Mouse (Mus musculus) left cerebral cortex, adult 9 months (tissue): Measurements from ENCODE around the gene Acsf2.

Experiments
- DNase-seq, 2 experiments: peaks; one replicate each; pipeline ENCODE4 v3.0.0; 2022; ENCODE audit warnings: low spot score in 2 of 2

The Acsf2 gene

DNA sequence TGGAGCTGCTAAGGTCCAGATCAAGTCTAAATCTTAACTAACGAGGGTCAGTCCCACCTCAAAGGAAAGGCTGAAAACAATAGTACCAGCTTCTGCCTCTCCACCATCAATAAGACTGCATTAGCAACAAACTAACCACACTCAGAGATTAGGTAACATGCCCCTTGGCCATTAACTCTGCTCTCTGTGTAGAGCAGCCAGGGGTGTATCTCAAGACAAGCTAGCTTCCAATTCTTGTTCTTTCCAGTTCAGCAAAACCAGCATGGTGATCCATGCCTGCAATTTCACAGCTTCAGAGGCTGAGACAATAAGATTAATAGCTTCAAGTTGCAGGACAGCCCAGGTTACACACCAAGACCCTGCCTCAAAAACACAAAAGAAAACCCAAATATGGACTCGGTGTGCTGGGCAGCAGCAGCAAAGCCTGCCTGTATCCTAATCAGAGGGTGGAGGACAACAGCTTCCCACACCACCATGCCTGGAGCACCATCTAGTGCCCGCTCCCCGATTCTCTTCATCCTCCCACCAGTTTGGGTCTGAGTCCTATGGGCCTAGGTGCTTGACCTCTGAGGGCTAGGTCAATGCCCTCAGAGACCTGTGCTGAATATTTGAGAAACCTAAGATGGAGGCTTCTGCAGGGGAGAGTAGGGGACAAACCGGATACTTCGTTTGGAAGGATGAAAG, 3.1 kb downstream of the Acsf2 start:
- no peak for DNase-seq

DNA sequence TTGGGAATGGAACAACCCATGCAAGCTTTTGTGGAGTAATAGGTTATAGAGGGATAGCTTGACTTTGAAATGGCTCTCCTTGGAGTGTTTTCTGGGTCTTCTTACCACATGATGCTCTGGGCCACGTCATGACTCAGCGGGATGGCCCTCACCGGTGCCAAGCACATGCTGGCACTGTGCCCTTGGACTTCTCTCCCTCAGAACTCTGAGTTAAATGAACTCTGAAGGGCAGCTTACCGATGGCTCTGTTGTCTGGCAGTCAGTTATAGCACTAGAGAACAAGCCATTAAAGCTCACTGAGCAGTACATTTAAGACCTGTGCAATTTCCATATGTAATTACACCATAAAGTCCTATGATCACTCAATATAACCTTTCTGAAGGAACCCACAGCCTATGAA, 4.4 kb downstream of the Acsf2 start:
- no peak for DNase-seq

DNA sequence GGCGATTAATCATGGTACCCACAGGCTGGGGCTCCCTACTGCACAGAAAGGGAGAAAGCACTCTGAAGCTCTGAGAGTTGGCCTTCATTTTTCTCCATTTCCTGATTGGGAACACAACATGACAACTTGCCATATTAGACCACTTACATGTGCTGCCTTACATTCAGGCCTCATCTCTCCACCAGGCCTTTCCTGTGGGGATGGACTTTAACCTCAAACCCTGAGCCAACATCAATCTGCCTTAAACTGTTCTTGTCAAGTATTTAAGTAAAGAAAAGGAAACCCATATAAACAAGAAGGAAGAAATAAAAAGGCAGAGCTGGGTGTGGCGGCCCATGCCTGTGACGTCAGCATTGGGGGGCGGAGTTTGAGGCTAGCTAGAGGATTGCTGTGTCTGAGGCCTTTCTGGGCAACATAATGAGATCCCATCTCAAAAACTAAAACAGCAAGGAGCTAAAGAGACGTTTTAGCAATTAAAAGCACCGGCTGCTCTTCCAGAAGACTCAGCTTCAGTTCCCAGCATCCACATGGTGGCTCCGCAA, 5.3 kb downstream of the Acsf2 start:
- no peak for DNase-seq

DNA sequence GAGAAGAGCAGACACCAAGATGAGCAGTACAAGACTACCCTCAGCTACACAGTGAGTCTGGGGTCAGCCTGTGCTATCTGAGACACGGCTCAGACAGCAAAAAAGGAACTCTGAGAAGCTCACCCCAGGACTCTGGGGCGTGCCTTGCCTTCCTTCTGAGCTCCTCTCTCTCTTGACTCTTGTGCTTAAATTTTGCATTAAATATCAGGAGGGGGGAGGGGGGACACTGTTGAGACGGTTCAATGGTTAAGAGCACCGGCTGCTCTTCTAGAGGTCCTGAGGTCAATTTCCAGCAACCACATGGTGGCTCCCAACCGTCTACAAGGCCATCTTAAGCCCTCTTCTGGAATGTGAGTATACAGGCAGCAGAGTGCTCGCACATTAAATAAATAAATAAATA, 14.2 kb downstream of the Acsf2 start:
- DNase-seq, result no peak

DNA sequence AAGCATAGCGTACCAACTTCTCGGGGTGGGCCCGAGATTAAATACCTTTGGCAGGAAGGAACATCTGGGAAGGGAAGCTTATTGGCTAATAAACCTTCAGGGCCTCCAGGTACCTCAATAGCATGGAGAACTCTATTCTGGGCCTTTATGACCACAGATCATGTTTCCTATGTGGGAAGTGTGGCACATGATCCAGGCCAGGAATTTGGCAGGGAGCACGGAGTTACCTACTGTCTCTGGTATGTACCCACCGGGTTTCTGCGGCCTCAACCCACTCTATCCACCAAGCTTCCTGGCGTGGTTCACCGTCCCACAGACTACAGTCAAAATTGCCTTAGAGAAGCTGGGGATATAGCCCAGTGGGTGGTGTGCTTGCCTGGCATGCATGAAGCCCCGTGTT, 16.6 kb downstream of the Acsf2 start:
- no peak for DNase-seq

DNA sequence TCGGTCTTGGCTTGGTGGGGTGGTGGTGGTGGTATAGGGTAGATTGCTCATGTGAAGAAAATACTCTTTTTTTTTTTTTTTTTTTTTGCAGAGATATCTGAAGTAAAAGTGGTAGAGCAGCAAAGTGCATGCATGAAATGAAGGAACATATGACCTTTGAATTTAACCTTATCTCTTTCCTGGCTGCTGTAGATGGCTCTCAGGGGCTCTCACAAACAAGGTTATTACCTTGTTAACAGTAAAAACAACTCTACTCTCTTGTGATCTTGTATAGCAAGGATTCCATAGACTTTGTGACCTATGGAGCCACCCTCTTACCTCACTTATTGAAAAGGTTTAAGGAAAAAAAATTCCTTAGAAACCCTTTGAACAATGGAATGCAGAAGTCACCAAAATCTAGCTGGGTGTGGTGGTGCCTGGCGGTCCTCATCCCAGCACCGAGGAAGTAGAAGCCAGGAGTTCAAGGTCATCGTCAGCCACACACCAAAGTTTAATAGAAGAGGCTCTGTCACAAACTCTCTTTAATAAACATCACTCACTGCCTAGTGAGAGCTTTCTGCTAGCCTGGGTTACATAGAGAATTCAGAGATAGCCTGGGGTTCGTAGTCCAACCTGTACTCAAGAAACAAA, 21.4 kb downstream of the Acsf2 start:
- no peak for DNase-seq

DNA sequence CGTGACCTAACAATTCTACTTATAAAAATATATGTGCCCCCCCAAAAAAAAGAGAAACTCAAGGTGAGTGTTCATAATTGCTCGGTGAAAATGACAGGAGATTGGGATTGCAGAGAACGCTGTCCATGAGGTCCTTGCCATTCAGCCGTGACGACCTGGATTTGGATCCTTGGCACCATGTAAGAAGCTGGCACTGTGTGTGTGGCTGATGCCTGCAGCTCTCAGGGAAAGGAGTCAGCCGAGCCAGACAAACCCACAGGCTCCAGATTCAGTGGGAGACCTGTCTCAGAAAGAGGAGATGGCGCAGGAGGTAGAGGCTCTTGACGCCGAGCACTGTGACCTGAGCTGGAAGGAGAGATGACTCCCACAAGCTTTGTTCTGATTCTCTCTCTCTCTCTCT, 25.3 kb downstream of the Acsf2 start:
- no peak for DNase-seq

DNA sequence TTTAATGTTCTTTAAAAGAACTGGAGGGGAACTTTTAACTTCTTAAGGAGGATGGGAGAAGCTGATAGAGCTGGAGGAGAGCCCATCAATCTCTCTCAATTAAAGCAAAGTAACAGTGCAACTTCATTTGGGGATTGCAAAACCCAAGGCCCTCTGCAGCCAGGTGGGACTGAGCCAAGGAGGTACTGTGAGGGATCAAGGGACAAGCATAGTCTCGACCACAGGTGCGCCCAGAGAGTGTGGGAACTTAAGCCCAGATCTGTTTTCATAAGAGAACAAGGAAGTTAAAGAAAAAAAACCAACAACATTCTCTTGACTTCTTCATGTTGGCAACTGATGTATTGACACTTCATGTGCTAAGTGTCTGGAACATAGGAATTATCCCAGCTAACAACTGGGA, 26.6 kb downstream of the Acsf2 start:
- no peak for DNase-seq

DNA sequence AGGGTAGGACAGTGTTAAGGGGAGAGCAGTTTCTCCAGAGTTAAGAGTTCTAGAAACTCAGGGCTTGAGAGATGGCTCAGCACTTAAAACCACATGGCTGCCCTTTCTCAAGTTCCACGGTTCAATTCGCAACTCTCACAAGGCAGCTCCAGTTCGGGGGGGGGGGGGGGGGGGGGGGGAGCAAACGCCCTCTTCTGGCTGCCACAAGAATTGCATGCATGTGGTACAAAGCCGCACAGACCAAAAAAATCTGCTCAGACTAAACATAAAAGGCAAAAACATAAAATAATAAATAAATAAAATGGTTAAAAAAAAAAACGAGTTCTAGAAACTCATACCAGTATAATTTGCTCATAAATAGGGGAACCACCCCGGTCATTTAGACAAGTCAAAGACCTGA, 27.1 kb downstream of the Acsf2 start:
- DNase-seq, result no peak

DNA sequence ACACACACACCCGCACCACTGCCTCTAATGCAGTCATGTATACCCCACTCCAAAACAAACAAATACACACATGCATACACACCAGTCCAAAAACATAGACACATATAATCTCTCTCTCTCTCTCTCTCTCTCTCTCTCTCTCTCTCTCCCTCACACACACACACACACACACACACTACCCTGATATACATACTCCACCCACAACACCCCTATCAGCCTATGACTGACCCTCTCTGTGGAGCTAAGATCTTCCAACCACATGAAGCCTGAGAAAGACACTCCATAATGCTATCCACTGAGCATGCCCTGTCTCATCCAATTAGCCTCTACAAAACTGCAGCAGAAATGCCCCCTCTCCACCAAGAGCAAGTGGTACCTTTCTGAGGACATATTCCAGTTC, 29.8 kb downstream of the Acsf2 start:
- DNase-seq, result no peak

DNA sequence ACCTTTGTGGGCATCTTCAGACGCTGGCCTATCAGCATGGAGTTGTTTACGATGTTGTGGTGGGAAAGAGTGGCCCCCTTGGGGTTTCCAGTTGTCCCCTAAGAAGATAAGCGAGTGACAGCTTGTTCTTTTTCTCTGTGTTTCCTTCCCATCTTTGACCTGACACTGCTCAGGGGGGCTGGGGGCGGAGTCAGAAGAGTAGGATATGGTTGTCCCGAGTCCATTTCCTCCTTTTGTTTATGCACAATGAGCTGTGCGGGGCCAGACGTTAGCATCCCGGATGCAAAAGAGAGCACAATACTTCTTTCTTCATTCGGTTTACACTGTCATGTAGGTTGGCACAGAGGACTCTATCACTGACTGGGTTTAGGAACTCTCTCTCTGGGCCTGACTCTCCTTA, 31.1 kb downstream of the Acsf2 start:
- DNase-seq, result no peak

DNA sequence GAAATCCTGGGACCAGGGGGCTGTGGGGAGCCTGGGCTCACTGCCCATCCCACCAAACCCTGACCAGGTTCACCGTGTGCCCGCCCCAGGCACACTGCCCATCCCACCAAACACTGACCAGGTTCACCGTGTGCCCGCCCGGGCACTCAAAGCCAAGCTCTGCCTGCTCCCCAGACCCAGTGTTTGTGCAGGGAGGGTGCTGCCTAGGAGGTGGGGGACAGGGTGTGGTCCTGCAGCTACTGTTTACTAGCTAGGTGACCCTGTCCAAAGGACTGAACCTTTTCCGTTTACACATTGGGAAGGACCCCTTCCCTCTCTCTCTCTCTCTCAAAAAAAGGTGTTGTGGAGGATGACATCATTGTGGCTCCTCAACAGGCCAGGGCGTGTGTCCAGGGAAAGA, 34.3 kb downstream of the Acsf2 start:
- no peak for DNase-seq

DNA sequence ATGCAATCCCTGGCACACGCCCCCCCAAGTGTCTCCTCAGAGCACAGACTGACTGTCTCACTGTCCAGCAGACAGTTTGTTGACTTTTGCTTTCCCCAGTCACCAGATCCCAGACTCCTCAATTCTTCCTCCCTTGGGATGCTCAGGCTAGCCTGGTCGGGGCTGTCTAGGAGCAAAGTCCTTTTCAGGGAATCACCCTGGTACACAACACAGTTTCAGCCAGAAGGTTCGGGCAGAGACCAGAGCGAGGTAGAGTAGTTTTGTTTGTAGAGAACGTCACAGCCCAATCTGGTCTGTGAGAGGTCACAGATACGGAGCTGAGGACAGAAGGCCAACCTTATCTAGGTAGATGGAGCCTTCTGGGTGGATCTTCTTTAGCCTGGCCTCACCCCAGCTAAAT, 35.1 kb downstream of the Acsf2 start:
- no peak for DNase-seq

DNA sequence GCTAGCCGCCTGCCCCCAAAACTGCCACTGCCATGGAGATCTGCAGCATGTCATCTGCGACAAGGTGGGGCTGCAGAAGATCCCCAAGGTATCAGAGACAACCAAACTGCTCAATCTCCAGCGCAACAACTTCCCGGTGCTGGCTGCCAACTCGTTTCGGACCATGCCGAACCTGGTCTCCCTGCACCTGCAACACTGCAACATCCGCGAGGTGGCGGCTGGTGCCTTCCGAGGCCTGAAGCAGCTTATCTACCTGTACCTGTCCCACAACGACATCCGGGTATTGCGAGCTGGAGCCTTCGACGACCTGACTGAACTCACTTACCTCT, 36.6 kb downstream of the Acsf2 start:
- DNase-seq, result no peak

DNA sequence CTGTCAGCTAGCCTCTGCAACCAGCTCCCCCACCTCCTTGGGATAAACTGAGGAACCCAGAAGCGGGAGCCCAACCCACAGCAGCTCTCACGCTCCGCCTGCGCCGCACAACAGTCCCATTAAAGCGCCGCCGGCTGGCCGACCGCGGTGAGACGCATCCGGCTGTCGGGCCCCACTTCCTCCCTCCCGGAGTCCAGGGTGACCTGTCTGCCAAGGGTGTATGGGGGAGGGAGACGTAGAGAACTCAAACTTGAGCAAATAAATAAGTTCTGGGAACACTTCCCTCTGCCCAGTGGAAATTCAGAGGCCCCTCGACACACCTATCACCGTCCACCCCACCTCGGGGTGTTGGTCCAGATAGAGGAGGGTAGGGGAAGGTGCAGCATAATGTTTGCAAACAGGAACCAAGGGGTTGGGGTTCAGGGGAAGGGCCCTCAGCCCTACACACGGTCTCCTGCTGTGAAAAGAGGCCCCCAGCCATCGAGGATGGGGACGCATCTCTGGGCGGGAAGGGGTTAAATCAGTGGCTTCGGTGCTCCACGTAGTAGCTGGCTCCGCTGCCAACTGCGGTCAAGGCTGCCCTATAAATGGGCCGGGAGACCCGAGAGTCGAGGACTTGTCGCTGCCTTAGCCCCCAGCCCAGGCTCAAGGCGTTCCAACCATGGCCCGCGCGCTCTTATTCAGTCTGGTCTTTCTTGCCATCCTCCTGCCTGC, 37.1 kb downstream of the Acsf2 start, which contains the start of gene Chad:
Gene Chad, plus strand, starts transcription at position 611 of the 714 bp plus-strand sequence.
- DNase-seq, result no peak

DNA sequence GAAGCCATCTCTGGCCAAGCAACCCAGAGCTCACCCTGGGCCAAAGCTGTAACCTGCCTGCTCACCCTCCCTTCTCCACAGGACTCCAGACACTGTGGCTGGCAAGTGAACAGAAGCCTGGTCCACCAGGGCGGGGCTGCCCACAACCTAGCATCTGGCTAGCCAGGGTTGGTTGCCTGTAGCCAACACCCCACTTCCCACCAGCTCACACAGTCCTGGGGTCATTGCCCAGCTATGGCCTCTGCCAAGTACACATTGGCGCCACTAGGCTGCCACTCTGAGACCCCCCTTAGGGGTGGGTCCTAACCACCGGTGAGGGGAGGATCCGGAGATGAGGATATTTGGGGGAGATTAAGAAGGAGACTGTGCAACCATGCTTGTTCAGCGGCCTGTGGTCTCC, 37.9 kb downstream of the Acsf2 start:
- DNase-seq, result no peak

DNA sequence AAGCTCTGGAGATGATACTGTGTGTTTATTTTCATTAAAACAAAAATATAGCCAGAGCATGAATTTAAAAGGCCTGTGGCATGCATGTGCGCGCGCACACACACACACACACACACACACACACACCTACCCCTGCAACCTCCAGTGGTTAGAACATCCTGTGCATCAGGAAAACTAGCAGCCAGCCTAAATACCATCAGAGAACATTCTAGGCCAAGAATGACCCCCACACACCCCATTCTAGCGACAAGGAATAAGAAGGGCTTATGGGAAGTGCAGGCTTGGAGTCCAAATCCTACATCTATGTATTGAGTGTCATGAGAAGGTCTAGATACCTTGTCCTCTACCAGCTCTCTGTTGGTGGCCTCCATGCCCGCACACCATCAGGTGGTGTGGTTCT, 38.3 kb downstream of the Acsf2 start:
- DNase-seq, result no peak

DNA sequence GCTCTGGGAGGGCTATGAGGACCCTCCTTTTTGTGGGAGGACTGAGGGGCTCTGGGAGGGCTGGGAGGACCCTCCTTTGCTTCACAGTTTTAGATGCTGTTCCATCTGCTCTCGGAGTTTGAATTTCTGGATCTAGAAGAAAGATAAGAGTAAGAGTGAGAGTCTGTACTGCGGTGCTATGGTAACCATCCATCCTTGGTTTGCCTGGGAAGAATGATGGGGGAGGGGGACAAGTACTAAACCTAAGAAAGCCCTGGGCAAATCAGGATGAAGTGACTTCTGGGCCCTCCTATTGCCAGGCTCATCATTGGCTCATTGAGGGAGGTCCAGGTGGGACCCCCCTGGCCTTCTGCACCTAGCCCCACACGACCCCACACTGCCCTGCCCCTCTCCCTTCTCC, 43.4 kb downstream of the Acsf2 start:
- no peak for DNase-seq

DNA sequence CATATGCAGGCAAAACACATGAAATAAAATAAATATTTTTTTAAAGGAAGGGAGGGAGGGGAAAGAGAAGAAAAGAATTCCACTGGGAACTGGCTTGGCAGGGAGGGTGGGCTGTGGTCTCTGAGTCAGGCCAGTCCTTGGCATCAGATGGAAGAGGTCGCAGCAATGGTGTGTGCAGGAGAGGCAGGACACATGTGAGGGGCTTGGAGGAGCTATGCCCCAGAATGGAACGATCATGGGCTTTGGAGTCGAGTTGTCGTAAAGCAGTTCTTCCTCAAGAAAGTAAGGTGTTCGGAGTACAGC, 51.3 kb downstream of the Acsf2 start:
- no peak for DNase-seq

DNA sequence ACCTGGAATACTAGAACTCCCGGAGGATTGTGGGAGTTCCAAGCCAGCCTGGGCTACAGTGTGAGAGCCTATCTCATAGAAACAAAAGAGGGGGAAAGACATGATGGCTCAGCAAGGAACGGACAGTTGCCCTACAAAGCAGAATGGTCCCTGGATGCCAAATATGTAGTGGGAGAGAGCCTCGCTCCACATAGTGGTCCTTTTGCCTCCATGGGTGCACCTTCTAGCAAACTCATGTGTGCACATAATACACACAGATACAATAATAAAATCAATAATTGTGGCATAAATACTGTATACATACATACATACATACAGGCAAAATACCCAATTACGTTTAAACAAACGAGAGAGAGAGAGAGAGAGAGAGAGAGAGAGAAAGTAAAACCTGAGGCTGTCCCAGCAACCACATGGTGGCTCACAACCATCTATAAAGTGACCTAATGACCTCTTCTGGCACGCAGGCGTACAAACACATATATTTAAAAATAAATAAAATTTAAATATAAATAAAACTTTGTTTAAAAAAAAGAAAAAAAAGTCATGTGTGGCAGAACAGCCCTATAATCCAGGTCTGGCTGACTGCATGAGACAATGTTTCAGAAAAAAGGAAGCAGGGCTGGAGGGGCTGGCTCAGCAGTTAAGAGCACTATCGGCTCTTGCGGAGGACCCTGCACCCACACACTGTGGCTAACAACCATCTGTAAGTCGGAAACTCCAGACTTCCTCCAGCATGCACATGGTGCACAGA, 51.8 kb downstream of the Acsf2 start:
- no peak for DNase-seq

DNA sequence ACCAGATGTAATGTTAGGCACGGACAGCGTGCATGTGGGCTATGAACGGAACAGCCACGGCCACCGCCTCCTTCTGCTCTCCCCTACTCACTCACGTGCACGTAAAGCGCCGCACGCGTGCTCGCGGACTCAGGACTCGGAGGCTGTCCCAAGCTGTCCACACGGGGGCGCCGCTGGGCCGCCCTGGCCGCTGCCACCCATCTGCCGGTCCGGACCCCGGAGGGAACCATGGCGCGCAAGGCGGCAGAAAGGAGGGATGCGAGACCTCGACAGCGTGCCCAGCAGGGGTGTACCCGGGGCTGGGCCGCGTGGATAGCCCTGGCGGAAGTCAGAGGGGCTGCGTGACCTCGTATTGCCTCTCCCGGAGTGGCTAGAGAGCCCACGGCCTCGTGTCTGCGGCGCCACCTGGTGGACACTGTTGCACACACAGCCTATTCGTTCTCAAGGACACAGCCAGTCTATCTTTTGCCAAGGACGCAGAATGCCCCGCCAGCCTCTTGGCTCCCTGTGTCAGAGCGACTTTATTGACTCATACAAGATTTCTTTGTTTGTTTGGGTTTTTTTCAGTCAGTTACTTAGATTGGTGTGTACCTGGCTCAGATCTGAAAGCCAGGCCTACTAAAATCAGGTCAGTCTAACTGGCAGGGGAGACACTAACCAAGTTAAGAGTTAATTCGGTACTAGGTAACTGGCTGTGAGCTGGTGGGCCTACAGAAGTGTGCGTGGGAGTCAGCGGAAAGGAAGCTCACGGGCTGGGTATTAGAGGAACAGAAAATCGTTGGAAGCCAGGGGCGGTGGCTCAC, 52.6 kb downstream of the Acsf2 start, which contains the start of gene Rsad1:
Gene Rsad1, minus strand, starts transcription at position 368 of the 803 bp plus-strand sequence.
- peak; percentile 87 to 97 for DNase-seq
